Mouse (Mus musculus) thymus, postnatal 36 days (tissue): Measurements from ENCODE around the gene Olfr374.

Experiments used
- DNase-seq, 2 experiments: peaks; one replicate each; pipeline ENCODE4 v3.0.0; 2022; ENCODE audit warnings: mixed read lengths in 2 of 2

Gene Olfr374

GRCm38 (mm10) chr8:72136302-72136978 is 29.6 kb downstream of the Olfr374 start:
- peak; percentile 81 to 88 for DNase-seq

GRCm38 (mm10) chr8:72137431-72137830 is 30.6 kb downstream of the Olfr374 start:
- DNase-seq, result no peak

GRCm38 (mm10) chr8:72138456-72138855 is 31.6 kb downstream of the Olfr374 start:
- no peak for DNase-seq

GRCm38 (mm10) chr8:72143256-72143824 is 36.5 kb downstream of the Olfr374 start:
- no peak for DNase-seq

- peak in 1 of 2 experiments; percentile 1 for DNase-seq
Observed at GRCm38 (mm10) chr8:72144345-72144975, 37.6 kb downstream of the Olfr374 start.

GRCm38 (mm10) chr8:72145511-72145910 is 38.7 kb downstream of the Olfr374 start:
- peak in 1 of 2 experiments; percentile 2 for DNase-seq

GRCm38 (mm10) chr8:72146056-72146455 is 39.2 kb downstream of the Olfr374 start:
- no peak for DNase-seq

GRCm38 (mm10) chr8:72146556-72146955 is 39.7 kb downstream of the Olfr374 start:
- no peak for DNase-seq

GRCm38 (mm10) chr8:72147266-72147665 is 40.4 kb downstream of the Olfr374 start:
- no peak for DNase-seq

GRCm38 (mm10) chr8:72149056-72149455 is 42.2 kb downstream of the Olfr374 start:
- no peak for DNase-seq

- DNase-seq, result no peak
Observed at GRCm38 (mm10) chr8:72151418-72152078, 44.7 kb downstream of the Olfr374 start.

GRCm38 (mm10) chr8:72153382-72153781 is 46.5 kb downstream of the Olfr374 start:
- DNase-seq, result no peak

- no peak for DNase-seq
Observed at GRCm38 (mm10) chr8:72158096-72158495, 51.3 kb downstream of the Olfr374 start.

- DNase-seq, result no peak
Observed at GRCm38 (mm10) chr8:72158726-72159125, 51.9 kb downstream of the Olfr374 start.

GRCm38 (mm10) chr8:72160007-72160406 is 53.2 kb downstream of the Olfr374 start:
- DNase-seq, result no peak

GRCm38 (mm10) chr8:72160707-72161697 is 54.2 kb downstream of the Olfr374 start, which contains the start of gene Rab8a:
TSS of gene Rab8a (plus strand) at chr8:72161200.
- peak; percentile 99 to 100 for DNase-seq

GRCm38 (mm10) chr8:72162821-72163220 is 56.0 kb downstream of the Olfr374 start:
- DNase-seq, result peak in 1 of 2 experiments; percentile 46
